Mouse (Mus musculus): ENCODE data around the gene Gm10972. TPM values are rescaled to one million over a fixed set of nuclear protein-coding genes. Genes with fewer than 3 reads are reported as not detected.
"Not testable (repeated sequence)": the region's sequence is repeated elsewhere in the genome, so short reads cannot be mapped to it uniquely, and the experiment has no call there.

The Gm10972 gene
- polyA plus RNA-seq, 1 experiment from 2014 or later = not detected

- H3K9me3 ChIP-seq (ENCODE audit: low read length) = no peaks in the 10 kb centered on the region
- H3K4me3 ChIP-seq (ENCODE audit: low read depth, low read length) = no peak overlapping the region
- H3K27me3 ChIP-seq (ENCODE audit: insufficient read depth, low read length) = no peaks in the 10 kb centered on the region
- peak; percentile 46 for ATAC-seq
- no peak for TF ChIP-seq EP300 (IDR thresholded peaks at IDR 0.05; ENCODE audit: low read depth)
- TF ChIP-seq CTCF (IDR thresholded peaks at IDR 0.05; ENCODE audit: low read depth) = no peak
- no peak overlapping the region for H3K9ac ChIP-seq (replicated peaks)
- H3K4me2 ChIP-seq (ENCODE audit: low read depth, low read length) = no peak overlapping the region
- H3K36me3 ChIP-seq (replicated peaks; ENCODE audit: insufficient read depth, low read length) = no peaks in the 10 kb centered on the region
- H3K4me1 ChIP-seq (ENCODE audit: insufficient read depth) = peaks cover 3% of the 10 kb centered on the region
- peak overlapping the region; percentile 53 for H3K27ac ChIP-seq (ENCODE audit: low read depth)
- no peak for DNase-seq
Observed at GRCm38 (mm10) chr3:94690616-94691247, 47.8 kb downstream of the Gm10972 start.

- H3K9me3 ChIP-seq (ENCODE audit: low read length); H3K27me3 ChIP-seq (ENCODE audit: insufficient read depth, low read length); DNase-seq; H3K4me2 ChIP-seq (ENCODE audit: low read depth, low read length); H3K4me3 ChIP-seq (ENCODE audit: low read depth, low read length); ATAC-seq; H3K4me1 ChIP-seq (ENCODE audit: insufficient read depth); H3K36me3 ChIP-seq (replicated peaks; ENCODE audit: insufficient read depth, low read length); H3K27ac ChIP-seq (ENCODE audit: low read depth); H3K9ac ChIP-seq (replicated peaks): not testable (repeated sequence)
- 74% methylated on average over 4 of the region's 4 CpGs for WGBS (ENCODE audit: insufficient replicate concordance)
Observed at GRCm38 (mm10) chr3:94691694-94692093, 48.8 kb downstream of the Gm10972 start.

Other genes starting within 250 kb of the Gm10972 start
- gene Lingo4, start 244.6 kb upstream of the Gm10972 start, polyA plus RNA-seq (2015; fragmentation: Nextera tagmentation; extraction: Ambion mirVana) = 0.38 and 0.46 TPM in 2 replicates
- gene Tdrkh, start 229.8 kb upstream of the Gm10972 start, polyA plus RNA-seq (2015; fragmentation: Nextera tagmentation; extraction: Ambion mirVana) = 7.1 and 7.7 TPM in 2 replicates
- gene Mrpl9, start 199.8 kb upstream of the Gm10972 start, polyA plus RNA-seq (2015; fragmentation: Nextera tagmentation; extraction: Ambion mirVana) = 27.4 and 28.7 TPM in 2 replicates
- 0.15 and 0.38 TPM in 2 replicates for gene Oaz3, start 199.2 kb upstream of the Gm10972 start, polyA plus RNA-seq (2015; fragmentation: Nextera tagmentation; extraction: Ambion mirVana)
- 0.04 and 0.06 TPM in 2 replicates for gene Celf3, start 164.8 kb upstream of the Gm10972 start, polyA plus RNA-seq (2015; fragmentation: Nextera tagmentation; extraction: Ambion mirVana)
- 0.34 TPM in 1 of 2 replicates, not detected in the other for gene Riiad1, start 162.8 kb upstream of the Gm10972 start, polyA plus RNA-seq (2015; fragmentation: Nextera tagmentation; extraction: Ambion mirVana)
- gene Snx27, start 60.4 kb upstream of the Gm10972 start, polyA plus RNA-seq (2015; fragmentation: Nextera tagmentation; extraction: Ambion mirVana) = 9.9 and 10.1 TPM in 2 replicates
- 7.5 and 8.1 TPM in 2 replicates for gene Tuft1, start 15.8 kb downstream of the Gm10972 start, polyA plus RNA-seq (2015; fragmentation: Nextera tagmentation; extraction: Ambion mirVana)
- gene Selenbp2, start 50.4 kb downstream of the Gm10972 start, polyA plus RNA-seq (2015; fragmentation: Nextera tagmentation; extraction: Ambion mirVana) = 35.1 and 39.9 TPM in 2 replicates
- 8.7 and 9.5 TPM in 2 replicates for gene Cgn, start 143.4 kb downstream of the Gm10972 start, polyA plus RNA-seq (2015; fragmentation: Nextera tagmentation; extraction: Ambion mirVana)
- gene Pogz, start 194.5 kb downstream of the Gm10972 start, polyA plus RNA-seq (2015; fragmentation: Nextera tagmentation; extraction: Ambion mirVana) = 2.9 and 3.3 TPM in 2 replicates
- 172 and 174 TPM in 2 replicates for gene Psmb4, start 243.8 kb downstream of the Gm10972 start, polyA plus RNA-seq (2015; fragmentation: Nextera tagmentation; extraction: Ambion mirVana)